20 mouse cellular contexts compared by ENCODE assay signal in the genomic region with DNA sequence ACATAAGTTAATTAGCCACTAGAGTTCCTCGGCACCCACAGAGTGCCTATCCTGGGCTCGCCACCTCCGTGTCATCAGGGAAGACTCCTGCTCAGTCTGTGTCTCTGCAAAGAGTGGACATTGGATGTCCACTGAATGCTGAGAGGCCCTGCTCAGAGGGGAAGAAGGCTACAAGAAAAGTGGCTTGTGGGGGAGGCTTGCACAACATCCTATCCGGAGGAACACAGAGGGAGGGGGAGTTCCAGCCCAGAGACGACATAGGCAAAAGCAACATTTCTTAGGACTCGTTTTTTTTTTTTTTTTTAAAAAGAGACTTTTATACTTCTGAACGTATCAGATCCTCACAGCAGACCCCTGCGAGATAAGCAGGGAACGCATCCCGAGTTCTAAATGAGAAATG.
A peak's percentile ranks its signal among the peaks of the same experiment; 100 is the strongest.
DNase-seq lines count a peak whose midpoint lies in the region; ATAC-seq and TF ChIP-seq lines count a peak whose summit lies in the region.
"Had no signal": no experiment of that assay in that cellular context is flagged by ENCODE, and none has a peak within 500 bp of the region (broad histone marks: within the 10 kb centered on the region; RNA-seq: fewer than 3 reads in every experiment).

No protein-coding gene starts in this region.

- ATAC-seq in kidney, postnatal 0 days (replicated peaks; ENCODE audit: low FRiP score, low read depth): no peak
- no peak for ATAC-seq in lung, postnatal 0 days
- peak; percentile 81 for ATAC-seq in megakaryocyte, adult 5-6 weeks (ENCODE audit: poor library complexity, severe bottlenecking)
- no peak for ATAC-seq in forebrain, embryonic 12.5 days (ENCODE audit: low FRiP score)
- ATAC-seq: CD4-positive, CD25-positive, alpha-beta regulatory T cell, adult 4 months; forebrain, embryonic 13.5 days; forebrain, postnatal 0 days had no signal

- TF ChIP-seq POLR2A in lung, adult 2 months (IDR thresholded peaks at IDR 0.05; ENCODE audit: borderline replicate concordance, extremely low read depth, low read depth, low read length): no peak

- H3K27ac ChIP-seq in kidney, postnatal 0 days: no peak overlapping the region
- H3K27ac ChIP-seq in lung, postnatal 0 days (ENCODE audit: low read length): no peak overlapping the region
- no peak overlapping the region for H3K27ac ChIP-seq in forebrain, embryonic 12.5 days
- H3K27ac ChIP-seq: embryonic facial prominence, embryonic 13.5 days; forebrain, embryonic 13.5 days; hindbrain, embryonic 14.5 days had no signal

- peak; percentile 73 for DNase-seq in kidney, postnatal 0 days (ENCODE audit: low spot score)
- no peak for DNase-seq in kidney, adult 11 months
- peak; percentile 33 for DNase-seq in lung, postnatal 0 days (ENCODE audit: low spot score)
- no peak for DNase-seq in lung, adult 2 months
- DNase-seq: adrenal gland, adult 8-10 months; adrenal gland, postnatal 36 days; B cell, adult 2 months; cerebellum, adult 2 months; cerebellum, postnatal 10 days; forebrain, postnatal 0 days; gastrocnemius, postnatal 14 days had no signal

- peaks cover 18% of the 10 kb centered on the region for H3K4me1 ChIP-seq in kidney, postnatal 0 days (replicated peaks; ENCODE audit: insufficient read depth, low read length)
- H3K4me1 ChIP-seq in lung, postnatal 0 days (ENCODE audit: insufficient read depth, low read depth, low read length): no peaks in the 10 kb centered on the region
- H3K4me1 ChIP-seq in lung, adult 2 months (ENCODE audit: control insufficient read depth, insufficient read depth, low read length): peaks cover 11% of the 10 kb centered on the region
- H3K4me1 ChIP-seq in forebrain, embryonic 12.5 days: peaks cover 21% of the 10 kb centered on the region

- no peak overlapping the region for H3K9ac ChIP-seq in kidney, postnatal 0 days (ENCODE audit: low read depth, low read length)
- H3K9ac ChIP-seq in lung, postnatal 0 days (replicated peaks; ENCODE audit: low read depth): no peak overlapping the region
- no peak overlapping the region for H3K9ac ChIP-seq in forebrain, embryonic 12.5 days
- H3K9ac ChIP-seq: embryonic facial prominence, embryonic 13.5 days; forebrain, embryonic 13.5 days; forebrain, postnatal 0 days; heart, embryonic 13.5 days; hindbrain, embryonic 14.5 days had no signal

- no peak overlapping the region for H3K4me2 ChIP-seq in kidney, postnatal 0 days (ENCODE audit: low read length)
- no peak overlapping the region for H3K4me2 ChIP-seq in lung, postnatal 0 days (replicated peaks; ENCODE audit: low read depth, low read length)
- H3K4me2 ChIP-seq in forebrain, embryonic 12.5 days: no peak overlapping the region
- H3K4me2 ChIP-seq: embryonic facial prominence, embryonic 13.5 days; forebrain, embryonic 13.5 days; heart, embryonic 13.5 days; hindbrain, embryonic 14.5 days had no signal

- H3K36me3 ChIP-seq in kidney, postnatal 0 days (ENCODE audit: insufficient read depth, low read length): no peaks in the 10 kb centered on the region
- no peaks in the 10 kb centered on the region; the same call in 1 of the 2 replicates for H3K36me3 ChIP-seq in lung, postnatal 0 days (ENCODE audit: insufficient read depth, low read length)
- no peaks in the 10 kb centered on the region for H3K36me3 ChIP-seq in forebrain, embryonic 12.5 days (replicated peaks)
- H3K36me3 ChIP-seq: embryonic facial prominence, embryonic 13.5 days; G1E; heart, embryonic 13.5 days; hindbrain, embryonic 10.5 days had no signal

- H3K9me3 ChIP-seq in kidney, postnatal 0 days (replicated peaks; ENCODE audit: low read length): no peaks in the 10 kb centered on the region
- no peaks in the 10 kb centered on the region for H3K9me3 ChIP-seq in lung, postnatal 0 days (ENCODE audit: low read length)
- no peaks in the 10 kb centered on the region for H3K9me3 ChIP-seq in forebrain, embryonic 12.5 days
- H3K9me3 ChIP-seq: embryonic facial prominence, embryonic 13.5 days; forebrain, embryonic 13.5 days; heart, embryonic 13.5 days; hindbrain, embryonic 10.5 days had no signal

- no peak overlapping the region for H3K4me3 ChIP-seq in kidney, postnatal 0 days (replicated peaks; ENCODE audit: low read depth, low read length)
- no peak overlapping the region for H3K4me3 ChIP-seq in lung, postnatal 0 days (ENCODE audit: low read depth, low read length)
- no peak overlapping the region for H3K4me3 ChIP-seq in lung, adult 2 months (replicated peaks; ENCODE audit: extremely low read depth, low read depth, low read length)
- no peak overlapping the region for H3K4me3 ChIP-seq in forebrain, embryonic 12.5 days (replicated peaks)
- H3K4me3 ChIP-seq: embryonic facial prominence, embryonic 13.5 days; forebrain, embryonic 13.5 days; heart, embryonic 13.5 days; hindbrain, embryonic 10.5 days had no signal

- TF ChIP-seq CTCF in kidney, postnatal 0 days (IDR thresholded peaks at IDR 0.05; ENCODE audit: low read depth): no peak
- no peak for TF ChIP-seq CTCF in lung, postnatal 0 days (IDR thresholded peaks at IDR 0.05)
- no peak for TF ChIP-seq CTCF in lung, adult 2 months (IDR thresholded peaks at IDR 0.05; ENCODE audit: insufficient read depth, low read length)

- 39% methylated on average over 10 of the region's 10 CpGs for WGBS in kidney, postnatal 0 days
- WGBS in lung, postnatal 0 days: 54% methylated on average over 10 of the region's 10 CpGs
- WGBS in lung, adult 2 months: 59% methylated on average over 10 of the region's 10 CpGs
- WGBS in forebrain, embryonic 12.5 days: 77% methylated on average over 10 of the region's 10 CpGs

- H3K27me3 ChIP-seq in kidney, postnatal 0 days (ENCODE audit: insufficient read depth, low read length): no peaks in the 10 kb centered on the region
- H3K27me3 ChIP-seq in lung, postnatal 0 days (replicated peaks; ENCODE audit: insufficient read depth, low read length): no peaks in the 10 kb centered on the region
- peaks cover 3% of the 10 kb centered on the region; the same call in 1 of the 2 replicates for H3K27me3 ChIP-seq in forebrain, embryonic 12.5 days
- H3K27me3 ChIP-seq: embryonic facial prominence, embryonic 13.5 days; heart, embryonic 13.5 days had no signal

- TF ChIP-seq EP300 in lung, postnatal 0 days (IDR thresholded peaks at IDR 0.05): no peak

Comparison
In these comparisons a context has a peak if more than half of its experiments do, and no peak if none do; other contexts are left out.
1. DNase-seq: peak in kidney, postnatal 0 days (single experiment) and lung, postnatal 0 days (single experiment); none in kidney, adult 11 months (single experiment) and lung, adult 2 months (single experiment).